Mouse (Mus musculus) testis, adult 2 months (tissue): Measurements from ENCODE around the gene Syn3.

Source experiments
- CTCF ChIP-seq: fragments of 200-500 bp; IDR thresholded peaks from 2 replicates; pipeline ENCODE4 v1.5.1; 2012; ENCODE audit warnings: low read depth, mild to moderate bottlenecking, inconsistent platforms, low read length, moderate library complexity; ENCODE audit not compliant: control insufficient read depth, insufficient read depth, insufficient replicate concordance
- POLR2A ChIP-seq: fragments of 200-500 bp; IDR thresholded peaks from 2 replicates; pipeline ENCODE4 v1.6.1; 2012; ENCODE audit warnings: low read depth, mild to moderate bottlenecking, inconsistent platforms, low read length, moderate library complexity; ENCODE audit not compliant: control insufficient read depth

GRCm38 (mm10) chr10:86345645-86346044 lies 153.1 kb downstream of the Syn3 start:
- TF ChIP-seq POLR2A (no peak), CTCF (no peak)
